15 mouse cellular contexts compared by ENCODE assay signal in the genomic region with DNA sequence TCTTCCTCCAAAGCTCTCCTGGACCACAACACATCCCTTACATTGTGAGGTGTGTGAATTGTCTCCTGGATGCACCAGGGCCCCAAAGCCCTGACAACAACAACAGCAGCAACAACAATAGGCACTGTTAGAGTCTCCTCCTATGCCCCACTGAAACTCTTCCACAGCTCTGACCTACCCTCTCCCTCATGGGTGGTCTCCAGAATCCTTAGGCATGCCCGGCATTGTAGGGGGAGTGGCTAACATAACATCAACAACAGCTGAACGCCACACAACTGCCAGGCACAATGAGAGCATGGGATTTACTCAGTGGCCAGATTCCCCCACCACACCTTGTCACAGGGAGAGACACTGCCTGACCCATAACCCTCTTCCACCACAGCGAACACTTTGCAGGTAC.
"Had no signal": no experiment of that assay in that cellular context is flagged by ENCODE, and none has a peak within 500 bp of the region (broad histone marks: within the 10 kb centered on the region; RNA-seq: fewer than 3 reads in every experiment).

No protein-coding gene starts in this region.

- H3K4me3 ChIP-seq: midbrain, embryonic 13.5 days; neural tube, embryonic 12.5 days; stomach, embryonic 15.5 days had no signal

- H3K27me3 ChIP-seq: midbrain, embryonic 13.5 days; neural tube, embryonic 12.5 days; stomach, embryonic 15.5 days had no signal

- H3K9me3 ChIP-seq: stomach, embryonic 15.5 days had no signal

- ATAC-seq: midbrain, embryonic 13.5 days; midbrain, embryonic 16.5 days had no signal

- H3K9ac ChIP-seq: liver, embryonic 14.5 days; lung, embryonic 14.5 days; midbrain, embryonic 13.5 days; neural tube, embryonic 12.5 days; stomach, embryonic 15.5 days had no signal

- DNase-seq: lung, adult 18-20 months; lung, embryonic 14.5 days; lung, postnatal 10 days; lung, postnatal 4 days; right cerebral cortex, postnatal 14 days; thymus, adult 2 months; thymus, postnatal 25 days; thymus, postnatal 4 days had no signal

- H3K27ac ChIP-seq: liver, embryonic 14.5 days; midbrain, embryonic 13.5 days; neural tube, embryonic 12.5 days; stomach, embryonic 15.5 days; stomach, postnatal 0 days had no signal

- H3K4me2 ChIP-seq: lung, embryonic 14.5 days; midbrain, embryonic 11.5 days; midbrain, embryonic 13.5 days; neural tube, embryonic 12.5 days; stomach, embryonic 15.5 days had no signal

- H3K36me3 ChIP-seq: midbrain, embryonic 13.5 days; neural tube, embryonic 12.5 days; stomach, embryonic 15.5 days had no signal
